Mouse (Mus musculus): Measurements from ENCODE around the gene Mrps34. TPM values are rescaled to one million over a fixed set of nuclear protein-coding genes. Genes with fewer than 3 reads are reported as not detected.
"Not testable (repeated sequence)": the region's sequence is repeated elsewhere in the genome, so short reads cannot be mapped to it uniquely, and the experiment has no call there.

Gene Mrps34
- polyA plus RNA-seq, 1 experiment: 68.9 TPM

DNA sequence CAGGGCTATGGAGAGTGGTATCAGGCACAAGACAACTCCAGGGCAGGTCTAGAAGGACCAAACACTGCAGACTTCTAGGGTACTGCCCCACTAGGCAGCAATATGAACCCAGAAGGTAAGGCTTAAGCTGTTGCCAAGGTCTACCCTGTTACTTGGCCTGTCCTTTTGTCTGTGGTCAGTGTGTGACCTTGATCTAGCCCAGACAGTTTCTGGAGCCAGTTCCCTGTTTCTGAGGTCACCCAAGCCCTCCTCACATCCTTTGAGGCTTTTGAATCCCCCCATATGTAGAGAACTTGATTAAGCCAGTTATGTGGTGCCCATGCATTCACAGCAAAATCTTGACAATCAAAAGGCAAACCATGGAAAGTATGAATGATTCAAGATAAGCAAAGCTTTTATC lies 40.8 kb downstream of the Mrps34 start:
- DNase-seq (ENCODE audit: low read depth in 1 of 2, low spot score in 2 of 2): no peak
- peaks cover 5% of the 10 kb centered on the region; the same call in 1 of the 2 replicates for H3K4me1 ChIP-seq (ENCODE audit: control insufficient read depth, insufficient read depth, insufficient read length)
- 0 out of 2 replicates have a peak, but pooled peaks cover 2% of the 10 kb centered on the region for H3K36me3 ChIP-seq (ENCODE audit: control insufficient read depth, insufficient read depth, low read length)
- no peak overlapping the region for H3K4me3 ChIP-seq (ENCODE audit: extremely low read depth, insufficient read depth, insufficient read length)
- TF ChIP-seq POLR2A (IDR thresholded peaks at IDR 0.05; ENCODE audit: low read depth, low read length) (no peak), CTCF (IDR thresholded peaks at IDR 0.05; ENCODE audit: extremely low read depth, insufficient read depth, insufficient read length, insufficient replicate concordance) (no peak)
- H3K27me3 ChIP-seq (ENCODE audit: control insufficient read depth, insufficient read depth, low read length): no peaks in the 10 kb centered on the region
- H3K27ac ChIP-seq (ENCODE audit: insufficient read depth, low read length): no peak overlapping the region

DNA sequence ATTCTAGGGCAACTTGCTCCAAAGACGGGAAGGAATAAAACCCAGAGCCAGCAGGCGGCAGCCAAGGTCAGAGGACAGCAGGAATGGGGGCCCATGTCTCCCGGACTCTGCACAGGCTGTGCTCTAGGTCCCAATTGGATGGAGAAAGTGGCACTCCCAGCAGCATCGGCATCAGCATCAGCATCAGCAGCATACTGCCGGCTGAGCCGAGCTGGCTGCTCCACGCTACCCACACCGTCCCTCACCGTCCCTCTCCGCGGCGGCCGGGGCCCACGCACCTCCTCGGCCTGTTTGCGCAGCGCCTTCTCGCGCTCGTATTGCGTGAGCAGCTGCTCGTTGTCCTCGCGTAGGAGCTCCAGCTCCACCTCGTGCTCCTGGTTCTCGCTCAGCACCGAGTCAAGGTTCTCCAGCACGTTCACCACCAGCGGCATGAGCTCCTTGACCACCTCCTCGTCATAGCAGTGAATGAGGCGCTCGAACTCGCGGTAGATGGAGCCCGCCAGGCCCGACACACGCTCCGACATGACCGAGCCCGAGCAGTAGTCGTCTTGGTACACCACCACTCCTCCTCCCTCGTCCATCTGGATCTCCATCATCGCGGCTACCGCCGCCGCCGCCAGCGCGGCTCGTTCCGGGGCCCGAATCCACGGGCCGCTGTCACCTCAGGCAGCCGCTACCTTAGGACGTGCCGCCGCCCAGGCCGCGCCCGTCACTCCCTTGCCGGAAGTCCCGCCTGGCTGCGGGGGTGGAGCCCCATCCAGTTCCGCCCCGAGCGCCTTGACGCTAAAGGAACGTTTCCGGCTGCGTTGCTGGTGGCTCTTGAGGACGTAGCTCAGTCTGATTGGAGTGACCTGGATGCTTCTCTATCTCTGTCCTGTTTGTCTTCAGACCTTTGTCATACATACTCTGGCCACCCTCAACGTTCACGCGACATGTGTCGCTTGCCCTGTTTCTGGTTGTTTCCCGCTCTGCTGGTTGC lies 41.6 kb downstream of the Mrps34 start, which contains the start of gene Mapk8ip3:
Gene Mapk8ip3, minus strand, starts transcription at position 719 of the 979 bp plus-strand sequence.
- under 1% methylated on average over 78 of the region's 78 CpGs for WGBS
- Histone ChIP-seq H3K27ac (ENCODE audit: insufficient read depth, low read length) (peak within 1 kb of the TSS; percentile 83), H3K27me3 (ENCODE audit: control insufficient read depth, insufficient read depth, low read length) (no peaks in the 10 kb centered on the region), H3K36me3 (ENCODE audit: control insufficient read depth, insufficient read depth, low read length) (0 out of 2 replicates have a peak, but pooled peaks cover 2% of the 10 kb centered on the region), H3K4me3 (ENCODE audit: extremely low read depth, insufficient read depth, insufficient read length) (peak within 1 kb of the TSS; percentile 91), H3K4me1 (ENCODE audit: control insufficient read depth, insufficient read depth, insufficient read length) (peaks cover 5% of the 10 kb centered on the region; the same call in 1 of the 2 replicates)
- DNase-seq (ENCODE audit: low read depth in 1 of 2, low spot score in 2 of 2): peak; percentile 82 to 96
- TF ChIP-seq POLR2A (IDR thresholded peaks at IDR 0.05; ENCODE audit: low read depth, low read length) (peak; percentile 28), CTCF (IDR thresholded peaks at IDR 0.05; ENCODE audit: extremely low read depth, insufficient read depth, insufficient read length, insufficient replicate concordance) (0 out of 2 replicates have a peak, but pooled peaks have one; percentile 2)

- Histone ChIP-seq H3K27ac (ENCODE audit: insufficient read depth, low read length) (peak overlapping the region; percentile 83), H3K27me3 (ENCODE audit: control insufficient read depth, insufficient read depth, low read length) (no peaks in the 10 kb centered on the region), H3K4me3 (ENCODE audit: extremely low read depth, insufficient read depth, insufficient read length) (peak overlapping the region; percentile 91), H3K4me1 (ENCODE audit: control insufficient read depth, insufficient read depth, insufficient read length) (peaks cover 5% of the 10 kb centered on the region; the same call in 1 of the 2 replicates), H3K36me3 (ENCODE audit: control insufficient read depth, insufficient read depth, low read length) (0 out of 2 replicates have a peak, but pooled peaks cover 2% of the 10 kb centered on the region)
- TF ChIP-seq CTCF (IDR thresholded peaks at IDR 0.05; ENCODE audit: extremely low read depth, insufficient read depth, insufficient read length, insufficient replicate concordance): no peak
- no peak for TF ChIP-seq POLR2A (IDR thresholded peaks at IDR 0.05; ENCODE audit: low read depth, low read length)
- 42% methylated on average over 6 of the region's 6 CpGs for WGBS
- no peak for DNase-seq (ENCODE audit: low read depth in 1 of 2, low spot score in 2 of 2)
Observed at GRCm38 (mm10) chr17:24937266-24937665, 42.4 kb downstream of the Mrps34 start.

GRCm38 (mm10) chr17:24942453-24942852 lies 47.5 kb downstream of the Mrps34 start:
- not testable (repeated sequence) for H3K4me1 ChIP-seq (ENCODE audit: control insufficient read depth, insufficient read depth, insufficient read length); H3K27ac ChIP-seq (ENCODE audit: insufficient read depth, low read length); H3K36me3 ChIP-seq (ENCODE audit: control insufficient read depth, insufficient read depth, low read length); H3K4me3 ChIP-seq (ENCODE audit: extremely low read depth, insufficient read depth, insufficient read length); H3K27me3 ChIP-seq (ENCODE audit: control insufficient read depth, insufficient read depth, low read length)
- DNase-seq (ENCODE audit: low read depth in 1 of 2, low spot score in 2 of 2): peak in 1 of 2 experiments; percentile 37
- 3% methylated on average over 2 of the region's 2 CpGs for WGBS
- peak; percentile 35; the same call in 1 of the 2 replicates for TF ChIP-seq CTCF (IDR thresholded peaks at IDR 0.05; ENCODE audit: extremely low read depth, insufficient read depth, insufficient read length, insufficient replicate concordance)

DNA sequence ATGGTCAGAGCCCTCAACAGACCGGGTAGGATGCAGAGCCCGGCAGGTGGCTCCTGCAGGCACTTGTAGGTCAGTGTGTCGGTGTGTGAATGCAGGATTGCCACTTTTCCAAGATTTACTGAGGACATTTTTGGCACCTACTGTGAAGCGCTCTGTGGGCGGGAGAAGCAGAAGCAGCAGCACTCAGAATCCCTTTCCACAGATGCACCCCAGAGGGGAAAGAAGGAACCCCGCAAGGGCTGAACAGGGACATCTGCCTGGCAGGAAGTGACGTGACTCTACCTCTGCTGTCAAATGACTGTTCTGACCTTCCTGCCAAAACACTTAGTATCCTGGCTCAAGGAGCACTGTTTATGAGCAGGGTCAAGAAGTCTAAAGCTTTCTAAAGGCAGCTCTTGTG lies 48.1 kb downstream of the Mrps34 start:
- peak overlapping the region; percentile 67 for H3K27ac ChIP-seq (ENCODE audit: insufficient read depth, low read length)
- H3K4me3 ChIP-seq (ENCODE audit: extremely low read depth, insufficient read depth, insufficient read length): no peak overlapping the region
- H3K4me1 ChIP-seq (ENCODE audit: control insufficient read depth, insufficient read depth, insufficient read length): peaks cover 4% of the 10 kb centered on the region; the same call in 1 of the 2 replicates
- H3K27me3 ChIP-seq (ENCODE audit: control insufficient read depth, insufficient read depth, low read length): no peaks in the 10 kb centered on the region
- H3K36me3 ChIP-seq (ENCODE audit: control insufficient read depth, insufficient read depth, low read length): peaks cover 10% of the 10 kb centered on the region
- TF ChIP-seq CTCF (IDR thresholded peaks at IDR 0.05; ENCODE audit: extremely low read depth, insufficient read depth, insufficient read length, insufficient replicate concordance) (no peak), POLR2A (IDR thresholded peaks at IDR 0.05; ENCODE audit: low read depth, low read length) (no peak)
- WGBS: 90% methylated on average over 7 of the region's 7 CpGs
- DNase-seq (ENCODE audit: low read depth in 1 of 2, low spot score in 2 of 2): peak in 1 of 2 experiments; percentile 6

- peak overlapping the region; percentile 66; the same call in 1 of the 2 replicates for H3K27ac ChIP-seq (ENCODE audit: insufficient read depth, low read length)
- H3K4me1 ChIP-seq (ENCODE audit: control insufficient read depth, insufficient read depth, insufficient read length); H3K4me3 ChIP-seq (ENCODE audit: extremely low read depth, insufficient read depth, insufficient read length); H3K27me3 ChIP-seq (ENCODE audit: control insufficient read depth, insufficient read depth, low read length): not testable (repeated sequence)
- peak in 1 of 2 experiments; percentile 16 for DNase-seq (ENCODE audit: low read depth in 1 of 2, low spot score in 2 of 2)
- peaks cover 13% of the 10 kb centered on the region for H3K36me3 ChIP-seq (ENCODE audit: control insufficient read depth, insufficient read depth, low read length)
- WGBS: 72% methylated on average over 1 of the region's 1 CpGs
Observed at GRCm38 (mm10) chr17:24943589-24943988, 48.7 kb downstream of the Mrps34 start.

Other genes with a start within 250 kb of the Mrps34 start
- gene Slc9a3r2, start 244.8 kb upstream of the Mrps34 start, polyA plus RNA-seq (2012; rRNA removed): 62.2 and 66.7 TPM in 2 replicates
- gene Npw, start 236.7 kb upstream of the Mrps34 start, polyA plus RNA-seq (2012; rRNA removed): 0.71 and 1.7 TPM in 2 replicates
- 59.7 and 77.0 TPM in 2 replicates for gene Zfp598, start 225.4 kb upstream of the Mrps34 start, polyA plus RNA-seq (2012; rRNA removed)
- gene Syngr3, start 205.2 kb upstream of the Mrps34 start, polyA plus RNA-seq (2012; rRNA removed): 0.20 and 0.23 TPM in 2 replicates
- gene Gfer, start 199.0 kb upstream of the Mrps34 start, polyA plus RNA-seq (2012; rRNA removed): 13.8 and 26.7 TPM in 2 replicates
- 6.8 and 7.5 TPM in 2 replicates for gene Noxo1, start 198.9 kb upstream of the Mrps34 start, polyA plus RNA-seq (2012; rRNA removed)
- 52.5 and 59.8 TPM in 2 replicates for gene Tbl3, start 187.5 kb upstream of the Mrps34 start, polyA plus RNA-seq (2012; rRNA removed)
- gene Rnf151, start 177.1 kb upstream of the Mrps34 start, polyA plus RNA-seq (2012; rRNA removed): 0.41 and 0.86 TPM in 2 replicates
- 2,560 and 3,342 TPM in 2 replicates for gene Rps2, start 177.0 kb upstream of the Mrps34 start, polyA plus RNA-seq (2012; rRNA removed)
- 91.1 and 135 TPM in 2 replicates for gene Ndufb10, start 170.6 kb upstream of the Mrps34 start, polyA plus RNA-seq (2012; rRNA removed)
- gene Rpl3l, start 167.3 kb upstream of the Mrps34 start, polyA plus RNA-seq (2012; rRNA removed): not detected in 2 replicates
- gene Msrb1, start 158.5 kb upstream of the Mrps34 start, polyA plus RNA-seq (2012; rRNA removed): 56.7 and 66.9 TPM in 2 replicates
- 0.42 and 0.45 TPM in 2 replicates for gene Hs3st6, start 142.1 kb upstream of the Mrps34 start, polyA plus RNA-seq (2012; rRNA removed)
- gene Meiob, start 90.8 kb upstream of the Mrps34 start, polyA plus RNA-seq (2012; rRNA removed): not detected in 2 replicates
- 142 and 147 TPM in 2 replicates for gene Hagh, start 55.0 kb upstream of the Mrps34 start, polyA plus RNA-seq (2012; rRNA removed)
- gene Fahd1, start 44.8 kb upstream of the Mrps34 start, polyA plus RNA-seq (2012; rRNA removed): 7.7 and 8.7 TPM in 2 replicates
- gene Igfals, start 29.1 kb upstream of the Mrps34 start, polyA plus RNA-seq (2012; rRNA removed): 1.1 and 1.9 TPM in 2 replicates
- gene Nubp2, start 8.8 kb upstream of the Mrps34 start, polyA plus RNA-seq (2012; rRNA removed): 43.5 and 47.2 TPM in 2 replicates
- gene Spsb3, start 8.5 kb upstream of the Mrps34 start, polyA plus RNA-seq (2012; rRNA removed): 76.9 and 112 TPM in 2 replicates
- 35.2 and 45.9 TPM in 2 replicates for gene Eme2, start within 50 bp of the Mrps34 start, polyA plus RNA-seq (2012; rRNA removed)
- 45.3 and 54.4 TPM in 2 replicates for gene Nme3, start 1.4 kb downstream of the Mrps34 start, polyA plus RNA-seq (2012; rRNA removed)
- gene Mapk8ip3, start 41.9 kb downstream of the Mrps34 start, polyA plus RNA-seq (2012; rRNA removed): 127 and 135 TPM in 2 replicates
- 8.6 and 10.5 TPM in 2 replicates for gene Jpt2, start 65.6 kb downstream of the Mrps34 start, polyA plus RNA-seq (2012; rRNA removed)
- 12.6 and 15.3 TPM in 2 replicates for gene Cramp1l, start 120.7 kb downstream of the Mrps34 start, polyA plus RNA-seq (2012; rRNA removed)
- 31.5 and 33.2 TPM in 2 replicates for gene Ift140, start 121.0 kb downstream of the Mrps34 start, polyA plus RNA-seq (2012; rRNA removed)
- 37.6 and 46.7 TPM in 2 replicates for gene Tmem204, start 188.5 kb downstream of the Mrps34 start, polyA plus RNA-seq (2012; rRNA removed)
- gene Telo2, start 220.9 kb downstream of the Mrps34 start, polyA plus RNA-seq (2012; rRNA removed): 20.7 and 22.6 TPM in 2 replicates
- gene Ptx4, start 225.6 kb downstream of the Mrps34 start, polyA plus RNA-seq (2012; rRNA removed): not detected in 2 replicates
- gene Clcn7, start 238.3 kb downstream of the Mrps34 start, polyA plus RNA-seq (2012; rRNA removed): 27.0 and 29.9 TPM in 2 replicates